Mouse (Mus musculus): ENCODE data around the gene Brpf3.
"Not testable (repeated sequence)": the region's sequence is repeated elsewhere in the genome, so short reads cannot be mapped to it uniquely, and the experiment has no call there.

The Brpf3 gene

GRCm38 (mm10) chr17:28800671-28801412 is at the start of gene Brpf3:
TSS of gene Brpf3 (plus strand) at chr17:28801090.
- peak; percentile 53 for DNase-seq (ENCODE audit: low read depth, low spot score)

DNA sequence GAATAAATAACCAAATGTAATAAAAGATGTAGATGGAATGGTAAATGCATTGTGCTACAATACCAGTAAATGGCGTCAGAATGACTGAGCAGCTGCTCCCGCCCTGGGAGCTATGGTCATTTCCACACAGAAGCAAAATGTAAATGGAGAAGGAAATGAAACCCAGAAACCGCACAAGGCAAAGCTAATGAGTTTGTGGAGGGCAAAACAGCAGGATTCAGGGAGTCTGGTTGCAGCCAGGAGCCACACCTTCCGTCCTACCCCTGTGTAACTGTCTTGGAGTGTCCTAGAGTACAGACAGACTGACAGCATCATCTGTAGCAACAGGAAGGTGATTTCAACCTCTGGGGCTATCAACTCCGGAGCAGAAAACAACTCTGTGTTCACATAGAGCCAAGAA is 44.4 kb upstream of the Brpf3 start:
- no peak for DNase-seq (ENCODE audit: low read depth, low spot score)

- DNase-seq (ENCODE audit: low read depth, low spot score): no peak
Observed at GRCm38 (mm10) chr17:28757470-28757869, 43.4 kb upstream of the Brpf3 start.

DNA sequence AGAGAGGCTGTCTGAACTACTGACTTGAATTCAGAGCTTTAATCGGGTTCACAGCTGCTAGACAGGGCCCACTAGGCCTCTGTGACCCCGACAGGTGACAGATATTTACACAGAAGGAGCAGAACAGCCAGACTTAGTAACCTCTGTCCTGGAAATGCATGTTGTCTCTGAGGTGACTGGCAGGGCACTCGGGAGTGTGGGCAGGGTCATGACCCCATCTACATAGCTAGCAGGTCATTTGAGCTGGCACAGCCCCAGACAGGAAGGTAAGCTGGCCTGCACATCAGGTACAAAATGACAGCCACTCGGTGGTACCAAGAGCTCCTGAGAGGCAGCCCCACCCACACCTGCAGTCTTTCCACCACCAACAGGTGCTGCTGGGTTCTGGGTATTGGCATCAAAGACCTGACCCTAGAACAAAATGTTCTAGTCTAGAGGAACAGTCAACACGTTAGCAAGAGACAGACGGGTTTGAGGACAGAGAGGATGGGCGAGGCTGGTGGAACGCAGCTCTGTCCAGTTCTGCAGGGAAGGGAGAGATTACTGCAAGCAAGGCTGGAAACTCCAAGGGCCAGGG is 40.1 kb upstream of the Brpf3 start:
- no peak for DNase-seq (ENCODE audit: low read depth, low spot score)

DNA sequence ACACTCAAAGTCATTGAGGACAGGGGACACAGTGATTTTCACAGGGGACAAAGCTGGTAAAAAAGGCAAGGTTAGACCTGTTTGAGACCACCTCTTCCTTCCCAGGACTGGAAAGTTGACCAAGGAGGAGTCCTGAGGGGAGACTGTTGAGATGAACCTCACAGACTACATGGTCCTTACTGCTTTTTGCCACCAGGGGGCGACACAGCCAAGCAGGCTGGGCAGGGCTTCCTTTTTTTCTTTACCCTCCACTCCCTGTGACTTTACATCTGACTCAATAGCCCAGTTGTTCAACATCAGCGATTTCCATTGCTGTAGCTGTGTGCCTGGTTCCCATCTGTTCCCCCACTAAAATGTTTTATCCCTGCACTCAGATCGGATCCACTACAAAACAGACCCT is 39.0 kb upstream of the Brpf3 start:
- peak; percentile 65 for DNase-seq (ENCODE audit: low read depth, low spot score)

- DNase-seq (ENCODE audit: low read depth, low spot score): no peak
Observed at GRCm38 (mm10) chr17:28766203-28766602, 34.7 kb upstream of the Brpf3 start.

GRCm38 (mm10) chr17:28766781-28767515 is 33.9 kb upstream of the Brpf3 start:
- DNase-seq (ENCODE audit: low read depth, low spot score): no peak

- peak; percentile 25 for DNase-seq (ENCODE audit: low read depth, low spot score)
Observed at GRCm38 (mm10) chr17:28769121-28769874, 31.6 kb upstream of the Brpf3 start, which contains the start of gene Mapk13. TSS of gene Mapk13 (plus strand) at chr17:28769297.

- DNase-seq (ENCODE audit: low read depth, low spot score): no peak
Observed at GRCm38 (mm10) chr17:28769875-28770421, 30.9 kb upstream of the Brpf3 start.

GRCm38 (mm10) chr17:28771289-28771688 is 29.6 kb upstream of the Brpf3 start:
- no peak for DNase-seq (ENCODE audit: low read depth, low spot score)

DNA sequence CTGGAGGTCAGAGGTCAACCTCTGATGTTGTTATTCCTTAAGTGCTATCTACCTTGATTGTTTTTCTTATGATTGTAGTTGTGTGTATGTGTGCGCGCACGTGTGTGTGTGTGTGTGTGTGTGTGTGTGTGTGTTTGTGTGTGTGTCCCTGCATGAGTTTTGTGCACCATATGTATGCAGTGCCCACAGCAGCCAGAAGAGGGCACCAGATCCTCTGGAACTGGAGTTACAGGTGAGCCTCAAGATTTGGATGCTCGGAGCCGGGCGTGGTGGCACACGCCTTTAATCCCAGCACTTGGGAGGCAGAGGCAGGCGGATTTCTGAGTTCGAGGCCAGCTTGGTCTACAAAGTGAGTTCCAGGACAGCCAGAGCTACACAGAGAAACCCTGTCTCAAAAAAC is 26.6 kb upstream of the Brpf3 start:
- not testable (repeated sequence) for DNase-seq (ENCODE audit: low read depth, low spot score)

DNA sequence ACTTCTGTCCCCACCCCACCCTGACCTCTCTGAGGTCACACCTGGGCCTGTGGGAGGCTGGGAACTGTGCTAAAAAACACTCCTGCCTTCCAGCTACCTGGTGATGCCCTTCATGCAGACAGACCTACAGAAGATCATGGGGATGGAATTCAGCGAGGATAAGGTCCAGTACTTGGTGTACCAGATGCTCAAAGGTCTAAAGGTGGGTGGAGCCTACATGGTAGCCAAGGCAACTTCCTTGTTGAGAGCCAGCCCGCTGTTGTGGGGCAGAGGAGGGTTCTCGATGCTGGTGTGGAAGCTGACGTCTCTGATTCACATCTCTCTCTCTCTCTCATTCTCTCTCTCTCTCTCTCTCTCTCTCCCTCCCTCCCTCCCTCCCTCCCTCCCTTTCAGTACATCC is 25.7 kb upstream of the Brpf3 start:
- no peak for DNase-seq (ENCODE audit: low read depth, low spot score)

GRCm38 (mm10) chr17:28776817-28777216 is 24.1 kb upstream of the Brpf3 start:
- no peak for DNase-seq (ENCODE audit: low read depth, low spot score)

GRCm38 (mm10) chr17:28777231-28778005 is 23.5 kb upstream of the Brpf3 start:
- DNase-seq (ENCODE audit: low read depth, low spot score): no peak

- DNase-seq (ENCODE audit: low read depth, low spot score): no peak
Observed at GRCm38 (mm10) chr17:28779735-28780134, 21.2 kb upstream of the Brpf3 start.

DNA sequence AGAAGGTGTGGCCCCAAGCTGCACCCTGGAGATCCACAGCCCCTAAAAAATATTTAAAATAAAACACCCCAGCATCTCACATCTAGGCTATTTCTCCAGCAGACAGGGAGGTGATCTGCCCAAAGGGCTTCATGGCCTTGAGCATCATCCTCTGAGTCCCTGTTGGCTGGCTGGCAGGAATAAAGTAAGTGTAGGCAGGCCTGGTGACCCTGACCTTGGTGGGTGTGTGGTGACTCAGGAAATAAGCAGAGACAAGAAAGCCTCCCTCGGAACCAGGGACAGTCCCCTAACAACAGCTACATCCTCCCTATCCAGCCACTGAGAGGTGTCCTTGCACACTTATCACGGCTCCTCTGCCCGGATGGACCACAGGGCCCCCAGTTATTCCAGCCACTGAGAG is 20.1 kb upstream of the Brpf3 start:
- no peak for DNase-seq (ENCODE audit: low read depth, low spot score)

DNA sequence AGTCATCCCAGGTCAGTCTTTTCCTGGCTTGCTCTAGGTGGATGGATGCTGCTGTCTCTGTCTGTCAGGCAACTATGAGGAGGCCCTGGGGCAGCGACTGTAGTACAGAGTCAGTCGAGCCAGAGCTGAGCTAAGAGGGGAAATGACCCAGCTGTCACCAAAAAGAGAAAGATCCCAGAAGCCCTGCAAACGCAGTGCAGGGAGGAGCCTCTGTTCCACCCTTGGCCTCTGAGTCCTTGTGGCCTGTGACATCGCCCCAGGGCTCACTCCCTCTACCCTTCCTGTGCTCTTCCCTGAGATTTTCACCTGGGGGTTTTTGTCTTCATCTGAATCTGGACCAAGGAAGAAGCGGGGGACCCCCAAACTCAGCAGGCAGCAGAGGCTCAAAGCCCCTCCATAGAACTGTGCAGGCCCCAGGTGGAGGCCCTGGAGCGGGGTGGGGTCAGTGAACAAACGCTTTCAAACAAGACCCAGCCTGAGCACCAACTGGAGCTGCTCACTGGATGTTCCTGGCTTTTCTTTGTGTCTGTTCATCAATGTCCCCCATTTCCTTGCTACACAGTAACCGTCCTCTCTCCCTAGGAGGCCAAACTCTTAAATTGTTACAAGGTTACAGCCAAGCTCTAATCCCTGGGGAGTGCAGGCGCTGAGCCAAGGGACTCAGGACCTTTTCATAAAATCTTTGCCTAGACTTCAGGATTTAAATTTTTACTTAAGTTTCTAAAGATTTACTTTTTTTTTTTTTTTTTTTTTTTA is 19.4 kb upstream of the Brpf3 start:
- DNase-seq (ENCODE audit: low read depth, low spot score): no peak

DNA sequence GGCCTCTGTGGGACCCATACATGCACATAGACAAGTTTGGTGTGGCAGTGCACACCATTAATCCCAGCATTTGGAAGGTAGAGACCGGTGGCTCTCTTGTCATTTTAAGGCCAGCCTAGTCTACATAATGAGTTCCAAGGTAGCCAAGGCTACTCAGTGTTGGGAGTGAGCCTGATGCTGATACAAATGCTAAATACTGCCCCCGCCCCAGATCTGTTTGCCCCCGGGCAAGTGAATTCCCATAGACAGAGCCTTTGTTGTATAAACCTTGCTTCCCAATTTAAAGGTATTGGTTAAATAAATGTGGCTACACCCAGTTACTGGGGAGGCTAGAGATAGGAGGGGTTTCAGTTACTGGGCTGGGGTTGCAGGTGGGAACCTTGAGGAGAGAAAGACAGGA is 15.9 kb upstream of the Brpf3 start:
- no peak for DNase-seq (ENCODE audit: low read depth, low spot score)

DNA sequence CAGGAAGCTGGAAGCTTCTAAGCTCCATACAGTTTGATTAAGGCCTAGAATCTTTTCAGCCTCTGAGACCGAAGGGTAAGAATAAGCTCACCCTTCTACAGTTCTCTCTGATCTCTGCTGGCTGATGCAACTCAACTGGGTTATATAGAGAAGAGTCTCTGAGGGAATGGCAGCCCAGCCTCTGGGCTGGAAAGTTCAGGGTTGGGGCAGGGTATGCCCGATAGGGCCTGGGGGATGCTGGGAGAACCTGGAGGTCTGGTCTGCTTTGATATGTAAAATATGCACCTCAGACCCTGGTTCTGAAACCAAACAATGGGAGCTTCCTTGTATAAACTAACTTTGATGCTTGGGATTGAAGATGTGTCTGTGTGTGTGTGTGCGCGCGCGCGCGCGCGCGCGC is 13.4 kb upstream of the Brpf3 start:
- no peak for DNase-seq (ENCODE audit: low read depth, low spot score)

GRCm38 (mm10) chr17:28797031-28797430 is 3.9 kb upstream of the Brpf3 start:
- DNase-seq (ENCODE audit: low read depth, low spot score): no peak
